Comparison of ENCODE assay signal across 8 mouse cellular contexts in genomic region chr15:27997391-27997841, GRCm38 (mm10). TPM values are rescaled to one million over a fixed set of nuclear protein-coding genes. Genes with fewer than 3 reads are reported as not detected.
DNase-seq lines count a peak whose midpoint lies in the region; ATAC-seq lines count a peak whose summit lies in the region.

No protein-coding gene starts in this region.

- peaks cover 53% of the 10 kb centered on the region for H3K4me1 ChIP-seq in forebrain, embryonic 16.5 days (replicated peaks; ENCODE audit: control insufficient read depth, insufficient read depth, low read length)
- H3K4me1 ChIP-seq in hindbrain, embryonic 15.5 days (replicated peaks) = peaks cover 79% of the 10 kb centered on the region
- H3K4me1 ChIP-seq in neural tube, embryonic 11.5 days (ENCODE audit: control insufficient read depth, insufficient read depth, low read length) = peaks cover 47% of the 10 kb centered on the region

- no peak overlapping the region for H3K4me3 ChIP-seq in forebrain, embryonic 16.5 days (replicated peaks; ENCODE audit: low read length)
- H3K4me3 ChIP-seq in hindbrain, embryonic 15.5 days = no peak overlapping the region
- H3K4me3 ChIP-seq in neural tube, embryonic 11.5 days (ENCODE audit: low read depth, low read length) = no peak overlapping the region

- H3K27ac ChIP-seq in forebrain, embryonic 16.5 days (ENCODE audit: low read length) = no peak overlapping the region
- H3K27ac ChIP-seq in hindbrain, embryonic 15.5 days (replicated peaks) = peak overlapping the region; percentile 42
- no peak overlapping the region for H3K27ac ChIP-seq in neural tube, embryonic 11.5 days (ENCODE audit: low read depth, low read length)

- peak; percentile 89 for ATAC-seq in forebrain, embryonic 16.5 days
- ATAC-seq in hindbrain, embryonic 15.5 days (ENCODE audit: low FRiP score, low read depth) = peak; percentile 86
- 0 out of 2 replicates have a peak, but pooled peaks have one; percentile 40 for ATAC-seq in neural tube, embryonic 11.5 days (ENCODE audit: insufficient read depth, low FRiP score, low TSS enrichment)

- 16% methylated on average over 9 of the region's 9 CpGs for WGBS in forebrain, embryonic 16.5 days
- 23% methylated on average over 9 of the region's 9 CpGs for WGBS in hindbrain, embryonic 15.5 days
- 33% methylated on average over 9 of the region's 9 CpGs for WGBS in neural tube, embryonic 11.5 days

- peak; percentile 24 for DNase-seq in urinary bladder, postnatal 14 days (ENCODE audit: low spot score)
- no peak for DNase-seq in urinary bladder, adult 2 months (ENCODE audit: low spot score)
- DNase-seq in left cerebral cortex, postnatal 10 days (ENCODE audit: extremely low spot score in 1 of 2, low spot score in 2 of 2) = peak; percentile 53 to 57
- no peak for DNase-seq in neural tube, embryonic 11.5 days (ENCODE audit: low spot score)
- DNase-seq in thymus, postnatal 36 days = no peak
- DNase-seq in thymus, postnatal 10 days (ENCODE audit: low spot score in 2 of 2) = no peak

- no peak overlapping the region for H3K9ac ChIP-seq in forebrain, embryonic 16.5 days (replicated peaks; ENCODE audit: low read depth, low read length)
- no peak overlapping the region for H3K9ac ChIP-seq in hindbrain, embryonic 15.5 days
- H3K9ac ChIP-seq in neural tube, embryonic 11.5 days (ENCODE audit: low read length) = no peak overlapping the region

- no peaks in the 10 kb centered on the region for H3K27me3 ChIP-seq in forebrain, embryonic 16.5 days (replicated peaks; ENCODE audit: control insufficient read depth, insufficient read depth, low read length)
- H3K27me3 ChIP-seq in hindbrain, embryonic 15.5 days = no peaks in the 10 kb centered on the region
- H3K27me3 ChIP-seq in neural tube, embryonic 11.5 days (ENCODE audit: control insufficient read depth, insufficient read depth, low read length) = no peaks in the 10 kb centered on the region

- H3K9me3 ChIP-seq in forebrain, embryonic 16.5 days (ENCODE audit: control insufficient read depth, low read length) = no peaks in the 10 kb centered on the region
- no peaks in the 10 kb centered on the region for H3K9me3 ChIP-seq in hindbrain, embryonic 15.5 days
- H3K9me3 ChIP-seq in neural tube, embryonic 11.5 days (ENCODE audit: control insufficient read depth, low read length) = no peaks in the 10 kb centered on the region

- intact Hi-C loops in left cerebral cortex, postnatal 10 days (cut with DNase I) = no loop called here

- no peaks in the 10 kb centered on the region for H3K36me3 ChIP-seq in forebrain, embryonic 16.5 days (ENCODE audit: control insufficient read depth, insufficient read depth)
- H3K36me3 ChIP-seq in hindbrain, embryonic 15.5 days = no peaks in the 10 kb centered on the region
- H3K36me3 ChIP-seq in neural tube, embryonic 11.5 days (ENCODE audit: control insufficient read depth, insufficient read depth, low read length) = no peaks in the 10 kb centered on the region

- no peak overlapping the region for H3K4me2 ChIP-seq in forebrain, embryonic 16.5 days (ENCODE audit: low read length)
- H3K4me2 ChIP-seq in hindbrain, embryonic 15.5 days = no peak overlapping the region
- H3K4me2 ChIP-seq in neural tube, embryonic 11.5 days (ENCODE audit: low read depth) = no peak overlapping the region

RNA-seq across cellular contexts. Expression of gene Trio, which starts 28.2 kb away (rescaled TPM):
- 71.0 and 82.0 TPM in 2 replicates for polyA plus RNA-seq in urinary bladder, adult 2 months (2012; rRNA removed)
- polyA plus RNA-seq in forebrain, embryonic 16.5 days (2015; fragmentation: Nextera tagmentation; extraction: Ambion mirVana) = 40.8 and 42.6 TPM in 2 replicates
- polyA plus RNA-seq in hindbrain, embryonic 15.5 days (2015; fragmentation: Nextera tagmentation; extraction: Ambion mirVana) = 33.3 and 36.2 TPM in 2 replicates
- 100 to 1,000 TPM; 187 to 198 TPM for total RNA-seq in left cerebral cortex, postnatal 10 days (2021)
- polyA plus RNA-seq in neural tube, embryonic 11.5 days (2014; fragmentation: Nextera tagmentation; extraction: Ambion mirVana) = 31.2 and 35.2 TPM in 2 replicates

Comparison
In these comparisons a context has a peak if more than half of its experiments do, and no peak if none do; other contexts are left out.
1. DNase-seq: peak in urinary bladder, postnatal 14 days (single experiment) and left cerebral cortex, postnatal 10 days (2 of 2); none in urinary bladder, adult 2 months (single experiment), neural tube, embryonic 11.5 days (single experiment), thymus, postnatal 36 days (0 of 2) and thymus, postnatal 10 days (0 of 2).
2. Peak in every context shown above with its lines, with median percentiles within 50 percentile points of each other: ATAC-seq.